Mouse (Mus musculus): Measurements from ENCODE around the gene Zbed3.

Zbed3 gene

GRCm38 (mm10) chr13:95323400-95323799 lies at the start of gene Zbed3:
TSS of gene Zbed3 (plus strand) at chr13:95323612.
- DNase-seq (ENCODE audit: low spot score) = no peak

DNA sequence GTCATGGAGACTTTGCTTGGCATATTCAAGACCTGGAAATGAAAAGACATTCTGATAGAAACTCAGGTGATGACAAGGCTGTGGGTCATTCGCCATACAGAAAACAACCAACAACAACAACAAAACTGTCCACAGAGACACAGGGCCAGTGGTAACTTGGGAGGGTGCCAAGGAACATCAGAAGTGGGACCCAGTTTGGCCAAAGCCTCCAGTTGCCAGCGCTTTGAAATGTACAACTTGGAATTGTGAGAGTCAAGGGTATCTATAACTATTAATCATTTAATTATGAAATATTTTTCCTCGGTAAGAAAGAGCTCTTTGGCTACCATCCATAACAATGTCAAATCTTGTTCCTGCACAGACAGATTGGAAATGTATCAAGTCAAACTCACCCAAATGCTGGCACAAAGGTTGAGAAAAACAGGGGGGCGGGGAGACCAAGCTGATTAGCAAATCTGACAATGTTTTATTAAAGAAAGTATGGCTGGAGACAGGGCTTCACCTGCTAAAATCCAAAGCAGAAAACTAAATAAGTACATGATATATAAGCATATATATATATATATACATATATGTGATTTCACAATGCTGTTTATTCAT lies 44.9 kb upstream of the Zbed3 start:
- no peak for DNase-seq (ENCODE audit: low spot score)

DNA sequence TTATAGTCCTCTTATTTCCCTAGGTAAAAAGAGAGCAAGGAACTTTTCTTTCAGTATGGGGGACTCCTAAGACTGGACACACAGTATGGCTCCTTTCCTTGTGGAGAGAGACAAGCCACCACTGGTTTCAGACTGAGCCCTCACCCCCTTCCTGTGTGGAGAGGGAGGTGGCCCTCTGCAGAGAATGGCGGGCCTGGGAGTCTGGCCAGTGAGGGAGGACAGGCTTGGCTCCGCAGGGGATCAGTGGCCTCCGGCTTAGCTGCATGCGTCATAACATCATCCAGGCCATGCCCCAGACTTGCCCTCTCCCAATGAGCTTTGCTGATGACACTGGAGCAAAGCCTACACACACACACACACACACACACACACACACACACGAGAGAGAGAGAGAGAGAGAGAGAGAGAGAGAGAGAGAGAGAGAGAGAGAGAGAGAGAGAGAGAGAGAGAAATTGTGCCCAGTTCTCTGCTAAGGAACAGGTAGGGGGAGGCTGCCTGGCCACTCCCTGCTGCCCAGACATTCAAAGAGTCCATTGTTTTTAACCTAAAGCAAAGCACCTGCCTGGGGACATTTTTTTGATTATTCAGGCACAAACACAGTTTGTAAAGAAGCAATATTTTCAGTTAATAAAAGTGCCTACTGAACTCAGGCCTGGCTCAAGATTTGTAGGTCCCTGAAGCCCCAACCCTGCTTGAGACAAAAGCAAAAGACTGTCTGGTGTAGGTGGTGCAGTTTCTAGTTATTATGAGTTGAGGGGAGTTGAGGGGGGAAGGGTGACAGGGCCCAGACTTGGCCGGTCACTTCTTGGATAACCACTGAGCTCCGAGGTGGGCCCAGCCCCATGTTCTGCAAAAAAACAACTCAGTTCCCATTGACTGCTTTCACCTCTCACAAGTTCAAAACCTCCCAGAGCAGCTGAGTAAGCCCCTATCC lies 41.4 kb upstream of the Zbed3 start:
- DNase-seq (ENCODE audit: low spot score) = no peak

DNA sequence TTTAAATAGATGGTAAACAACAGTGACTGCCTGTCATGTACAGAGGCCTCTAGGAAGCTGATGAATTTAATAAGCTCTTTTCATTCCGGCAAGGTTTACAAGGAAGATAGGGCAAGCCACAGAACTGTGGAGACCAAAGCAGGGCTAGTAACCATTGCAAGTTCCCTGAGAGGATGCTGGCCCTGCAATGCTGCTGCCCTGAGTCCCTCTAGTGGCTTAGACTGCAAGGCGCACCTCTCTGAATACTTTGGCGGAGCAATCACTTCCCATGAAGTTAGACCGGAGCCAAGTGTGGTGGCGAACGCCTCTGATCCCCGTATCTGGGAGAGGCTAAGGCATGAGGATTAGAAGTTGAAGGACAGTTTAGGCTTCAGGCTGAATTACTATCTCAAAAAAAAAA lies 36.4 kb upstream of the Zbed3 start:
- peak; percentile 3 for DNase-seq (ENCODE audit: low spot score)

DNA sequence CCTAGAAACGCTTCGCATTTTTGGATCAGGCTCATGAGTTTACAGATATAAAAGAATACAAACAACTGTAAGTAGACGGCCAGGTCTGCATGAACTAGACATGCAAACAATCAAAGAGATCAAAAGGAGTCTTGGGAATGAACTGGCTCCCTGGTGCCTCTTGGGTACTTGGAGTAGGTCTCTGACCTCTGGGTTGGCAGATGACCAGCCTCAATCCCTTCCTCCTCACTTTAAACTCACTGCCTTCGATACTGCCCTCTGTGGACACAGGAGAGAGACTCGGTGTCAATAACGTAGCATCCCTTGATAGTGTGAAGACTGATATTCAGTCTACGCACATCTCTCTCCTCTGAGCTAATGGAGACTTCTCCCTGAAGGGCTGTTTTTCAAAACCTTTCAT lies 35.4 kb upstream of the Zbed3 start:
- DNase-seq (ENCODE audit: low spot score) = no peak

DNA sequence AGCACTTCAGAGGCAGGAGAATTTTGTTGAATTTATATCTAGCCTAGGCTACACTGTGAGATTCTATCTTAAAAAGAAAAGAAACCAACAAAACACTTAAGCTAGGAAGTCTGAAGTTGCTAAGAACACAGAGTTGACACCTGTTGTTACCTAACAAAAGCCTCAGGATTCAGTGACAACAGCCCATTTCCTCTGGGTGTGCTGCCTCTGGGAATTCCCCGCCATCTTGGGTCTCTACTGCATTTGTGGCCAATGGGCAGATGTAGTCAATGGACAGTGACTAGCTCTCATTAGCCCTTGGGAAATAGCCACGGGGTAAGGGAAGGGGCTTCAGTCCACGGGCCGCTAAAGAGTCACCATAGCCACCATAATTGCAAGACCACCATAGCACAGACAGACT lies 31.4 kb upstream of the Zbed3 start:
- no peak for DNase-seq (ENCODE audit: low spot score)

DNA sequence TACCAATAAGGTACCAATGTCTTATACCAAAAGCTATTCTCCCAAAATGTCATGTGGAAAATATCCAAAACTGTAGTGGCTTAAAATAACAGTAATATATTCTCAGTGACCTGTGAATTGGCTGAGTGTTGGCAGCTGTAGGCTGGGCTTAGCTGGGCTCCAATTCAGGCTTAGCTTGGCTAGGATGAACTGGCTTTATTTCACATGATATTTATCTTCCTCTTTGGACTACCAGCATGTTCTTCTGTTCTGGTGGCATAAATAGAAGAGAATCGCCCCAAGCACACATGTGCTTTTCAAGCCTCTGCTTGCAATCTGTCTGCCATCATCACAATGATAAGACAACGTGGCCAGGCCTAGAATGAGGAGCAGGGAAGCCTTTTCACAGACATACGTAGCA lies 23.5 kb upstream of the Zbed3 start:
- no peak for DNase-seq (ENCODE audit: low spot score)

- no peak for DNase-seq (ENCODE audit: low spot score)
Observed at GRCm38 (mm10) chr13:95306596-95306995, 16.8 kb upstream of the Zbed3 start.

- no peak for DNase-seq (ENCODE audit: low spot score)
Observed at GRCm38 (mm10) chr13:95307100-95307655, 16.2 kb upstream of the Zbed3 start.

DNA sequence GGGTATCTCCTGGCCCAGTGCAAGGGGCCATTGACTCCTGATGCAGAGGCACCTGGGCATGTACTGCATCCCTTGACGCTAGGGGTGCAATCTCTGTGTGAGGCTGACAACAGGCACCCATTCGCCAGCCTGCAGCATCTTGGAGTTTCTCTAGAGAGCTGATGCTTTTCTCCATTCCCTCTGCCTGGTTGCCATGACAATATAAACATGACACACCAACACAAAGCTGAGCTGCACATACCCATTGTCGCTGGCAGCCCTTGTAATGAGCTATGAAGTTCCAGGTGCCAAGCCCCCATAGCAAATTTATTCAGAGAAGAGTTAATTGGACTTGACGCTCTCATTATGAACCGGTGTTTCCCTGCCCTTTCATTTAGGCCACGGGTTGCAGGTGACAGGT lies 11.4 kb upstream of the Zbed3 start:
- DNase-seq (ENCODE audit: low spot score) = no peak

GRCm38 (mm10) chr13:95319153-95319552 lies 4.3 kb upstream of the Zbed3 start:
- no peak for DNase-seq (ENCODE audit: low spot score)

DNA sequence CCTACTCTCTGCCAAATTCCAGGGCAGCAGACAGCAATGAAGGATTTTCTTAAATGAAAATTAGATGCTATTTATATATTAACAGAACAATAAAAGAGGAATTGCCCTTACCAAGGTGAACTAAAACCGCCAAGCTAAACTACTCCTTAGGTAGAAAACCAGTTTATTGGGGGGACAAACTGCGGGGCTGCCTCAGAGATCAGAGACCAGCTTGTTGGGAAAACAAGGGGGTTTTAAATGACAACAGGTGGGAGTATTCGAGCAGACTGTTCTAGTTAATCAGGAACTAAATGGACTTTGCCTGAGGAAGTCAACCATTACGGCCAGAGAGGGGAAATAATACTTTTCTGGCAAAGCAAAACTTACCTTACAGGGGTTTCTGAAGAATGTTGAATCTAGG lies 3.0 kb upstream of the Zbed3 start:
- no peak for DNase-seq (ENCODE audit: low spot score)

DNA sequence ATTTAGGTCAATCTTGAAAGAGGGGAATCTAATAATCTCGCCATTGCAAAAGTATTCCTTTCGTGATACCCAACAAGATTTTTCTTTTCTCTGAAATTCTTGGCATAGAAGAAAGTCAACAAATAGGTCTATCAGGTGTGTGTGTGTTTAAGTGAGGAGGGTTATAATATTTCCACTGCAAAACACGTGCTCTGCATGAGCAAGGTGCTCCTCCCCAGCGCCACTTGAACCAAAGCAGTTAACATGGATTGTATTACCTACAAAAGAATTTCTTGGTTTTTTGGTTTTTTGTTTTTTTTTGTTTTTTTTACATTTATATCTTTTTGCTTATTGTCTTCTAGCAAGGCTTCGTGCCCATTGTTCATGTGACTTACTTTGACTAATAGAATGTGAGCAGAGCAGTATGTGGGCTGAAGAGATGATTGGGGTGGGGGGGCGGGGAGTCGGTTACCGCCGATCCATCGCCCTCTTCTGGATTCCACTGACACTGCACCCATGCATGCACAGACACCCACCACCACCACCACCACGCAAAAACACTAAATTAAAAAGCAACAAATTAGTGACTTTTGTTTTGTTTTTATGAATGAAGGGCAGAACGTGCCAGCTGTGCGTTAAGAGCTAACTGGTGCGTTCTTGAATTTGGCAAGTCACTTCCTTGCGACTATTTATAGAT lies 676 bp downstream of the Zbed3 start:
- no peak for DNase-seq (ENCODE audit: low spot score)

- no peak for DNase-seq (ENCODE audit: low spot score)
Observed at GRCm38 (mm10) chr13:95324626-95325079, 1.2 kb downstream of the Zbed3 start.

DNA sequence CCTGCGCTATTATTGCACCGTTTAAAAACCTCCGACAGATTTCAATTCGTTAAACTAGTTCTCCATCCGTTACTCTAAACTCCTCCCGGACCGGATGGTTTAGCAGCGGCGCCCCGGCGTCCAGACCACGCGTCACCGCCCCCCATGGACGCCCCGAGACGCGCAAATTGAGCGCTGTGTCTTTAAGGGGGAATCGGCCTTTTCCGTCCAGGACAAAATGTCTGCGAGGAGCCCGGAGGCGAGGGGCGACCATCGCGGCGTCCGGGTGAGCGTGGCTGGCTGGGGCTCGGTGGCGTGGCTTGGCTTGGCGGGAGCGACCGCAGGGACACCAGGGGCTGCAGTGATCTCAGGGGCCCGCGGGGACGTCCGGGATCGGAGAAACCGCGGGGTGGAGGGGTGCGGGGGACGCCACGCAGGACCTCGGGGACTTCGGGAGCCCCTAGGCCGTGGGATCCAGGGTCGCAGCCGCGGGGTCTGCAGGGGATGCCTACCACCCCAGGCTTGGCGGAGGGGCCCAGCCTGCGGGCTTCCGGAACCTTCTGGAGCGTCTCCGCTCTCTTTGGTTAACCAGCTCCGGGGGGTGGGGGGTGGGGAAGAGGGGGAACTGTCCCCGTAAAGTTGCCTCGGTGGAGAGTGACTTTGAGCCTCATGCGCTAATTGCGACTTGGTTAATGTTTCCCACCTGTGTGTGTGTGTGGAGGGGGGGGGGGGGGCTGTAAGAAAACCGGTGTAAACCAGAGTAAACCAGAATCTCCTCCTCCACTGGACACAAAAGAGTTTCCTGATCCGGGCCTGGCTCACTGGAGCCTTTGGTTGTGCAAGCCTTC lies 1.9 kb downstream of the Zbed3 start:
- no peak for DNase-seq (ENCODE audit: low spot score)

DNA sequence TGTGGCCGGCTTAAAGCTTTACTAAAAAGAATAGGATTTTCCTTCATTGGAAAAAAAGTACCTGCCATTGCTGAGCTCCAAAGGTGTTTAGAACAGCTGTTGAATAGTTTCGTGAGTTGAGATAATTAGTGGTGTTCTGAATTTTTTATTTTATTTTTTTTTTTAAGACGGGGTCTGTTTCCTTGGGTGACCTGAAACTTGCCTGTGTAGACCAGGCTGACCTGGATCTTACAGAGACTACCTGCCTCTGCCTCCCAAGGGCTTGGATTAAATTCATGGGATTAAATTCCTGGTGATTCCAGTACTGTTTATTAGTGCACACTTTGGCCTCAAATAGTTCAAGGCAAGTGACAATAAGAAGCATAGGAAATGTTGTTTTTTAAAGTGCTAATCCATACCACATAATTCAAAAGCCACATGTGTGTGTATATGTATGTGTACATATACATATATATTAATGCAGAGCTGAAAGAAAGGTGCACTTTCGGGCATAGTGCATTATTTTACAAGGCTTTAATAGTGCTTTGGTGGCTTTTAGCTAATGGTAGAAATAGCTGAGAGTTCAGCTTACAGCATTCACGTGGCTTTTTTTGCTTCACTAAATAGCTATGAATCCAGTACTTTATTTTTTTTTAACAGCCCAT lies 2.6 kb downstream of the Zbed3 start:
- no peak for DNase-seq (ENCODE audit: low spot score)

DNA sequence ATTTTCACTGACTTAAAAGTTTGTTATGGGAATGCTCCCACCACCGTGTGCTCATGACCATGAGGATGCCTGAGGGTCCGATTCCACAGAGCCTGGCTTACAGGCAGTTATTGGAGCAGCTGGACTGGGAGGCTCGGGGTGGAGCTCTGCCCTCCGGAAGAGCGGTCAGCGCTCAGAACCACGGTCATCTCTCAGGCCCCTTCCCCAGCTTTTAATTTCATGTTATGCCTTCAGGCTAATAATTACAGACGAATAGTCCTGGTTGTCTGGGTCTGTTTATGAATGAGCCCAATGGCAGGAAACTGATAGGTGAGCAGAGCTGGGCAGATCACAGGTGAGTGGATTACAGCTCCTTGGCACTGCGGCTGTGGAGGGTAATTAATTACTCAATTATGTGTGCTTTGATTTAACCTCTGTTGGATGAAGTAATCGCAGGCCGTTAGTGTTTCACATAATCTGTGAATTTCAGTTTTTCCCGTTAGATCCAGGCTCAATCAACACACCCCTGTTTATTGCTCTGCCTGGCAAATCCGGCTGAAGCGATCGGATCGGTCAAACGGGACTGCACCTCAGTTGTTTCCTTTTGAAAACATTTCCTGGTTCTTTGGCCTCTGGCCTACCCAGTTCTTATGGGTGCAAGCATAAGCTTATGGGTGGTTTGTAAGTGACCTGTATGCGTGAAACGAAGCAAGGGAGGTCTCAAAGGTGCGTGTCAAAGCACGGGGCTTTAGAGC lies 3.4 kb downstream of the Zbed3 start:
- no peak for DNase-seq (ENCODE audit: low spot score)

DNA sequence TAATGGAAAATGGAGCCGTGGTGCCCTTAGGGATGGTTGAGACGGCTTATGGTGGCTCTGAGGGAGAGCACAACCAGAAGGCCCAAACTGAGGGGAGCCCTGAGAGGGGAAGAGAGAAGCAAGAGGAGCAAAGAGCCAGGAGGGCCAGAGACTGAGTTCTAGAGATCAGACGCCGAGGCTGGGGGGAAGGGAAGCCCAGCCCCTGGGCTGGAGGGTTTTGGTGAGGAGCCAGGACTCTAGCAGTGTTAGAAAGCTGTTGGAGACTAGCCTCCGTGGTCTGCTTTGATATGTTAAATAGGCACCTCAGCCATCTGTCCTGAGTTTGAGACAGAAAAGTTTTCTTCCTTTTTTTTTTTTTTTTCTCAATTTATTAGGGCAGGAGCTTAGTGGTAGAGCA lies 3.9 kb downstream of the Zbed3 start:
- DNase-seq (ENCODE audit: low spot score) = no peak

GRCm38 (mm10) chr13:95328767-95329166 lies 5.4 kb downstream of the Zbed3 start:
- DNase-seq (ENCODE audit: low spot score) = no peak

- DNase-seq (ENCODE audit: low spot score) = no peak
Observed at GRCm38 (mm10) chr13:95330507-95330906, 7.1 kb downstream of the Zbed3 start.

Measured in c-Kit-positive CD71-positive TER-119-positive erythroid progenitor cells, embryonic 14.5 days (primary cell).